Mouse (Mus musculus): ENCODE data around the gene Rasl12. TPM values are rescaled to one million over a fixed set of nuclear protein-coding genes. Genes with fewer than 3 reads are reported as not detected.

Rasl12 gene
- total RNA-seq, 2 experiments from 2014 or later, result 3.1 to 3.3 TPM

- intact Hi-C loops (cut with DNase I), result loop anchor here (5.0 to 10.0 kb wide), 2 partner anchors 78 to 206 kb away; no protein-coding TSS in a partner anchor
Measured at GRCm38 (mm10) chr9:65430401-65430800, 32.1 kb downstream of the Rasl12 start.

GRCm38 (mm10) chr9:65430921-65431320 is 32.6 kb downstream of the Rasl12 start:
- intact Hi-C loops (cut with DNase I), result loop anchor here (5.0 to 10.0 kb wide), 2 partner anchors 79 to 206 kb away; no protein-coding TSS in a partner anchor
- TF ChIP-seq CTCF (IDR thresholded peaks at IDR 0.05), result no peak
- DNase-seq, result no peak
- Histone ChIP-seq H3K27ac (no peak overlapping the region), H3K4me3 (no peak overlapping the region)

More at GRCm38 (mm10) chr9:65430401-65430800, 32.1 kb downstream of the Rasl12 start:
- no peak for TF ChIP-seq CTCF (IDR thresholded peaks at IDR 0.05)
- Histone ChIP-seq H3K4me3 (no peak overlapping the region), H3K27ac (no peak overlapping the region)
- no peak for DNase-seq

GRCm38 (mm10) chr9:65432236-65432635 is 33.9 kb downstream of the Rasl12 start:
- peak; percentile 84 for DNase-seq
- Histone ChIP-seq H3K4me3 (no peak overlapping the region), H3K27ac (no peak overlapping the region)
- intact Hi-C loops (cut with DNase I), result loop anchor here (1.0 to 10.0 kb wide), 4 partner anchors 39 to 207 kb away; no protein-coding TSS in a partner anchor
- peak; percentile 98 for TF ChIP-seq CTCF (IDR thresholded peaks at IDR 0.05)

GRCm38 (mm10) chr9:65434140-65434539 is 35.8 kb downstream of the Rasl12 start:
- TF ChIP-seq CTCF (IDR thresholded peaks at IDR 0.05), result peak; percentile 60
- H3K4me3 ChIP-seq, result no peak overlapping the region
- no peak overlapping the region for H3K27ac ChIP-seq
- intact Hi-C loops (cut with DNase I), result loop anchor here (5.0 to 10.0 kb wide), 2 partner anchors 82 to 209 kb away; no protein-coding TSS in a partner anchor
- peak; percentile 36 for DNase-seq

GRCm38 (mm10) chr9:65435211-65435610 is 36.9 kb downstream of the Rasl12 start:
- no peak for TF ChIP-seq CTCF (IDR thresholded peaks at IDR 0.05)
- DNase-seq, result no peak
- H3K4me3 ChIP-seq, result peak overlapping the region; percentile 87
- intact Hi-C loops (cut with DNase I), result loop anchor here (10.0 kb wide), 1 partner anchor 210 kb away; no protein-coding TSS in a partner anchor
- no peak overlapping the region for H3K27ac ChIP-seq

- peak; percentile 96 for DNase-seq
Measured at GRCm38 (mm10) chr9:65435671-65436301, 37.5 kb downstream of the Rasl12 start, which contains the start of gene Mtfmt. Gene Mtfmt (plus strand): TSS chr9:65435782.

GRCm38 (mm10) chr9:65444692-65445091 is 46.4 kb downstream of the Rasl12 start:
- TF ChIP-seq CTCF (IDR thresholded peaks at IDR 0.05), result no peak
- Histone ChIP-seq H3K4me3 (no peak overlapping the region), H3K27ac (no peak overlapping the region)
- no peak for DNase-seq
- intact Hi-C loops (cut with DNase I), result no loop called here

More at GRCm38 (mm10) chr9:65435671-65436301, 37.5 kb downstream of the Rasl12 start, which contains the start of gene Mtfmt:
- intact Hi-C loops (cut with DNase I), result loop anchor here (10.0 kb wide), 1 partner anchor 211 kb away; no protein-coding TSS in a partner anchor
- no peak for TF ChIP-seq CTCF (IDR thresholded peaks at IDR 0.05)
- Histone ChIP-seq H3K27ac (peak within 1 kb of the TSS; percentile 80), H3K4me3 (peak within 1 kb of the TSS; percentile 87)

- TF ChIP-seq CTCF (IDR thresholded peaks at IDR 0.05), result no peak
- Histone ChIP-seq H3K4me3 (no peak overlapping the region), H3K27ac (no peak overlapping the region)
- intact Hi-C loops (cut with DNase I), result no loop called here
- no peak for DNase-seq
Measured at GRCm38 (mm10) chr9:65447951-65448350, 49.6 kb downstream of the Rasl12 start.

GRCm38 (mm10) chr9:65458975-65459374 is 60.7 kb downstream of the Rasl12 start:
- H3K27ac ChIP-seq, result no peak overlapping the region
- intact Hi-C loops (cut with DNase I), result no loop called here
- no peak overlapping the region for H3K4me3 ChIP-seq
- no peak for TF ChIP-seq CTCF (IDR thresholded peaks at IDR 0.05)
- no peak for DNase-seq

GRCm38 (mm10) chr9:65460198-65460597 is 61.9 kb downstream of the Rasl12 start:
- DNase-seq, result no peak
- intact Hi-C loops (cut with DNase I), result no loop called here
- Histone ChIP-seq H3K4me3 (peak overlapping the region; percentile 93), H3K27ac (peak overlapping the region; percentile 87)
- TF ChIP-seq CTCF (IDR thresholded peaks at IDR 0.05), result no peak

- peak within 1 kb of the TSS; percentile 87 for H3K27ac ChIP-seq
- peak; percentile 95 for DNase-seq
- no peak for TF ChIP-seq CTCF (IDR thresholded peaks at IDR 0.05)
- H3K4me3 ChIP-seq, result peak within 1 kb of the TSS; percentile 93
- intact Hi-C loops (cut with DNase I), result no loop called here
Measured at GRCm38 (mm10) chr9:65460732-65461442, 62.6 kb downstream of the Rasl12 start, which contains the start of gene Spg21. Gene Spg21 (plus strand): TSS chr9:65460947.

GRCm38 (mm10) chr9:65462544-65462943 is 64.2 kb downstream of the Rasl12 start:
- DNase-seq, result no peak
- intact Hi-C loops (cut with DNase I), result no loop called here
- TF ChIP-seq CTCF (IDR thresholded peaks at IDR 0.05), result no peak
- Histone ChIP-seq H3K27ac (peak overlapping the region; percentile 29; the same call in 1 of the 2 replicates), H3K4me3 (no peak overlapping the region; the same call in 1 of the 2 replicates)

- intact Hi-C loops (cut with DNase I), result no loop called here
- Histone ChIP-seq H3K4me3 (no peak overlapping the region), H3K27ac (no peak overlapping the region)
- peak; percentile 40 for DNase-seq
- TF ChIP-seq CTCF (IDR thresholded peaks at IDR 0.05), result no peak
Measured at GRCm38 (mm10) chr9:65464161-65464560, 65.9 kb downstream of the Rasl12 start.

Other genes with a start within 250 kb of the Rasl12 start
- gene Parp16, start 203.2 kb upstream of the Rasl12 start, total RNA-seq (2021), result 1 to 10 TPM; 3.6 to 3.9 TPM
- gene Cilp, start 133.3 kb upstream of the Rasl12 start, total RNA-seq (2021), result 10 to 100 TPM; 13.0 to 35.4 TPM
- 10 to 100 TPM; 54.0 to 72.6 TPM for gene Clpx, start 104.2 kb upstream of the Rasl12 start, total RNA-seq (2021)
- gene Pdcd7, start 52.4 kb upstream of the Rasl12 start, total RNA-seq (2021), result 10 to 100 TPM; 10.1 to 19.5 TPM
- gene Ubap1l, start 37.5 kb upstream of the Rasl12 start, total RNA-seq (2021), result 1 to 10 TPM in 1 of 2 experiments, under 1 TPM in 1; 0.43 to 1.1 TPM
- gene Kbtbd13, start 6.9 kb upstream of the Rasl12 start, total RNA-seq (2021), result 10 to 100 TPM in 1 of 2 experiments, 1 to 10 TPM in 1; 7.8 to 19.5 TPM
- not detected for gene Slc51b, start 24.4 kb downstream of the Rasl12 start, total RNA-seq (2021)
- 1 to 10 TPM; 4.3 to 5.7 TPM for gene Mtfmt, start 37.3 kb downstream of the Rasl12 start, total RNA-seq (2021)
- 1 to 10 TPM; 6.1 to 6.6 TPM for gene Spg21, start 62.4 kb downstream of the Rasl12 start, total RNA-seq (2021)
- not detected for gene Ankdd1a, start 121.7 kb downstream of the Rasl12 start, total RNA-seq (2021)
- gene Plekho2, start 181.5 kb downstream of the Rasl12 start, total RNA-seq (2021), result 1 to 10 TPM; 4.4 to 4.5 TPM
- gene Pif1, start 188.7 kb downstream of the Rasl12 start, total RNA-seq (2021), result not detected
- 1 to 10 TPM in 1 of 2 experiments, under 1 TPM in 1; 0.99 to 1.8 TPM for gene Rbpms2, start 231.1 kb downstream of the Rasl12 start, total RNA-seq (2021)

All from gastrocnemius, adult 2 months (tissue).